Mouse (Mus musculus) lung, postnatal 0 days (tissue): Measurements from ENCODE around the gene Lrp1. TPM values are rescaled to one million over a fixed set of nuclear protein-coding genes. Genes with fewer than 3 reads are reported as not detected.
A peak's percentile ranks its signal among the peaks of the same experiment; 100 is the strongest.

ENCODE experiments used
- ATAC-seq: fragments of 200-750 bp; cut with Nextera tagmentation; 2 replicates; pipeline ENCODE4 v1.8.0; 2017; ENCODE audit warnings: moderate library complexity
- DNase-seq: peaks from one replicate; pipeline ENCODE4 v3.0.0-alpha.2; 2016; ENCODE audit warnings: low spot score
- H3K27ac ChIP-seq: fragments of 300-500 bp; sonication (generic); 2 replicates; pipeline ENCODE4 v1.5.1; 2014; ENCODE audit warnings: antibody characterized with exemption, mild to moderate bottlenecking, low read length, mixed read lengths
- H3K27me3 ChIP-seq: fragments of 300-500 bp; sonication (generic); replicated peaks from 2 replicates; pipeline ENCODE4 v1.6.1; 2014; ENCODE audit warnings: low read length, mixed read lengths; ENCODE audit not compliant: insufficient read depth
- H3K36me3 ChIP-seq: fragments of 300-500 bp; sonication (generic); 2 replicates; pipeline ENCODE4 v1.6.1; 2014; ENCODE audit warnings: low read length, mixed read lengths; ENCODE audit not compliant: insufficient read depth
- H3K4me1 ChIP-seq: fragments of 300-500 bp; sonication (generic); 2 replicates; pipeline ENCODE4 v1.6.1; 2014; ENCODE audit warnings: antibody characterized with exemption, low read depth, low read length, mixed read lengths; ENCODE audit not compliant: insufficient read depth
- H3K4me2 ChIP-seq: fragments of 300-500 bp; sonication (generic); replicated peaks from 2 replicates; pipeline ENCODE4 v1.6.1; 2014; ENCODE audit warnings: low read depth, mild to moderate bottlenecking, low read length, moderate library complexity, mixed read lengths
- H3K4me3 ChIP-seq: fragments of 300-500 bp; sonication (generic); 2 replicates; pipeline ENCODE4 v1.5.1; 2014; ENCODE audit warnings: low read depth, low read length
- H3K9ac ChIP-seq: fragments of 300-500 bp; sonication (generic); replicated peaks from 2 replicates; pipeline ENCODE4 v1.6.1; 2014; ENCODE audit warnings: low read depth, mild to moderate bottlenecking
- H3K9me3 ChIP-seq: fragments of 300-500 bp; sonication (generic); 2 replicates; pipeline ENCODE4 v1.6.1; 2016; ENCODE audit warnings: low read length, mixed read lengths
- CTCF ChIP-seq: IDR thresholded peaks from 2 replicates; pipeline ENCODE4 v1.5.1; 2016; ENCODE audit warnings: antibody characterized with exemption, mild to moderate bottlenecking
- EP300 ChIP-seq: IDR thresholded peaks from 2 replicates; pipeline ENCODE4 v1.6.1; 2016; ENCODE audit warnings: antibody characterized with exemption, mild to moderate bottlenecking, control low read depth
- WGBS: fragments of 180-500 bp; shearing (Covaris S2); extraction: QIAGEN DNeasy Blood & Tissue Kit; methylation state at CpG from one replicate; pipeline ENCODE4 v1.1.7; 2014; 5-methylcytosine and 5-hydroxymethylcytosine counted together
- polyA plus RNA-seq: library from polyadenylated mRNA; unstranded; fragments of >200 nt; fragmentation: Nextera tagmentation; extraction: Ambion mirVana; gene quantifications from 2 replicates; pipeline ENCODE4 v1.2.1, GENCODE M21; 2015

Lrp1 gene
- polyA plus RNA-seq: 71.0 and 75.4 TPM in 2 replicates

- Histone ChIP-seq H3K27ac (peak within 1 kb of the TSS; percentile 98), H3K9ac (peak within 1 kb of the TSS; percentile 66), H3K4me3 (peak within 1 kb of the TSS; percentile 62), H3K27me3 (peaks cover 3% of the 10 kb centered on the region; the same call in 1 of the 2 replicates), H3K36me3 (no peaks in the 10 kb centered on the region), H3K4me1 (peaks cover 9% of the 10 kb centered on the region), H3K4me2 (peak within 1 kb of the TSS; percentile 96), H3K9me3 (no peaks in the 10 kb centered on the region)
- WGBS: 1% methylated on average over 19 of the region's 32 CpGs
- TF ChIP-seq CTCF (no peak), EP300 (no peak)
- DNase-seq (no peak), ATAC-seq (peak; percentile 46)
These were observed at the start of gene Lrp1 for GRCm38 (mm10) chr10:127620406-127621190. Gene Lrp1, minus strand, starts transcription at chr10:127621148.

- peaks cover 9% of the 10 kb centered on the region; the same call in 1 of the 2 replicates for H3K4me1 ChIP-seq
- ATAC-seq: no peak
- no peaks in the 10 kb centered on the region for H3K36me3 ChIP-seq
- no peak overlapping the region for H3K4me3 ChIP-seq
- TF ChIP-seq EP300 (no peak), CTCF (no peak; the same call in 1 of the 2 replicates)
- no peak overlapping the region for H3K4me2 ChIP-seq
- no peaks in the 10 kb centered on the region for H3K9me3 ChIP-seq
- H3K27me3 ChIP-seq: no peaks in the 10 kb centered on the region
- no peak overlapping the region for H3K27ac ChIP-seq
- WGBS: 64% methylated on average over 2 of the region's 2 CpGs
- H3K9ac ChIP-seq: no peak overlapping the region
- DNase-seq: no peak
These were observed 49.2 kb upstream of the Lrp1 start for GRCm38 (mm10) chr10:127670185-127670584.

- H3K4me3 ChIP-seq: peak overlapping the region; percentile 70
- DNase-seq (peak; percentile 64), ATAC-seq (no peak)
- 9% methylated on average over 7 of the region's 7 CpGs for WGBS
- H3K27me3 ChIP-seq: no peaks in the 10 kb centered on the region
- H3K9me3 ChIP-seq: no peaks in the 10 kb centered on the region
- 0 out of 2 replicates have a peak, but pooled peaks cover under 1% of the 10 kb centered on the region for H3K36me3 ChIP-seq
- peaks cover 16% of the 10 kb centered on the region; the same call in 1 of the 2 replicates for H3K4me1 ChIP-seq
- H3K4me2 ChIP-seq: peak overlapping the region; percentile 85
- peak overlapping the region; percentile 99 for H3K27ac ChIP-seq
- H3K9ac ChIP-seq: no peak overlapping the region
- no peak for TF ChIP-seq CTCF
- no peak for TF ChIP-seq EP300
These were observed 48.2 kb upstream of the Lrp1 start for GRCm38 (mm10) chr10:127669170-127669569.

GRCm38 (mm10) chr10:127668093-127669050, 47.4 kb upstream of the Lrp1 start, which contains the start of gene Nab2:
Gene Nab2, minus strand, starts transcription at chr10:127668568.
- peak within 1 kb of the TSS; percentile 48 for H3K9ac ChIP-seq
- peak; percentile 68 for ATAC-seq
- no peaks in the 10 kb centered on the region for H3K27me3 ChIP-seq
- H3K36me3 ChIP-seq: 0 out of 2 replicates have a peak, but pooled peaks cover 5% of the 10 kb centered on the region
- DNase-seq: peak; percentile 95
- H3K27ac ChIP-seq: peak within 1 kb of the TSS; percentile 99
- H3K4me1 ChIP-seq: peaks cover 21% of the 10 kb centered on the region
- H3K4me2 ChIP-seq: peak within 1 kb of the TSS; percentile 85
- H3K4me3 ChIP-seq: peak within 1 kb of the TSS; percentile 70
- TF ChIP-seq EP300: peak; percentile 39
- TF ChIP-seq CTCF: peak; percentile 40
- H3K9me3 ChIP-seq: no peaks in the 10 kb centered on the region
- WGBS: 2% methylated on average over 39 of the region's 40 CpGs

- H3K27ac ChIP-seq: peak overlapping the region; percentile 99
- peak overlapping the region; percentile 70 for H3K4me3 ChIP-seq
- peaks cover 28% of the 10 kb centered on the region for H3K4me1 ChIP-seq
- peak overlapping the region; percentile 85 for H3K4me2 ChIP-seq
- no peaks in the 10 kb centered on the region for H3K27me3 ChIP-seq
- H3K9me3 ChIP-seq: no peaks in the 10 kb centered on the region
- ATAC-seq: peak; percentile 80
- WGBS: 2% methylated on average over 35 of the region's 35 CpGs
- peak; percentile 98 for DNase-seq
- 0 out of 2 replicates have a peak, but pooled peaks cover 5% of the 10 kb centered on the region for H3K36me3 ChIP-seq
- TF ChIP-seq EP300 (peak; percentile 72), CTCF (no peak; the same call in 1 of the 2 replicates)
- peak overlapping the region; percentile 48 for H3K9ac ChIP-seq
These were observed 46.5 kb upstream of the Lrp1 start for GRCm38 (mm10) chr10:127667269-127668092.
